Mouse (Mus musculus): Measurements from ENCODE around the gene Tldc2.

Tldc2 gene

DNA sequence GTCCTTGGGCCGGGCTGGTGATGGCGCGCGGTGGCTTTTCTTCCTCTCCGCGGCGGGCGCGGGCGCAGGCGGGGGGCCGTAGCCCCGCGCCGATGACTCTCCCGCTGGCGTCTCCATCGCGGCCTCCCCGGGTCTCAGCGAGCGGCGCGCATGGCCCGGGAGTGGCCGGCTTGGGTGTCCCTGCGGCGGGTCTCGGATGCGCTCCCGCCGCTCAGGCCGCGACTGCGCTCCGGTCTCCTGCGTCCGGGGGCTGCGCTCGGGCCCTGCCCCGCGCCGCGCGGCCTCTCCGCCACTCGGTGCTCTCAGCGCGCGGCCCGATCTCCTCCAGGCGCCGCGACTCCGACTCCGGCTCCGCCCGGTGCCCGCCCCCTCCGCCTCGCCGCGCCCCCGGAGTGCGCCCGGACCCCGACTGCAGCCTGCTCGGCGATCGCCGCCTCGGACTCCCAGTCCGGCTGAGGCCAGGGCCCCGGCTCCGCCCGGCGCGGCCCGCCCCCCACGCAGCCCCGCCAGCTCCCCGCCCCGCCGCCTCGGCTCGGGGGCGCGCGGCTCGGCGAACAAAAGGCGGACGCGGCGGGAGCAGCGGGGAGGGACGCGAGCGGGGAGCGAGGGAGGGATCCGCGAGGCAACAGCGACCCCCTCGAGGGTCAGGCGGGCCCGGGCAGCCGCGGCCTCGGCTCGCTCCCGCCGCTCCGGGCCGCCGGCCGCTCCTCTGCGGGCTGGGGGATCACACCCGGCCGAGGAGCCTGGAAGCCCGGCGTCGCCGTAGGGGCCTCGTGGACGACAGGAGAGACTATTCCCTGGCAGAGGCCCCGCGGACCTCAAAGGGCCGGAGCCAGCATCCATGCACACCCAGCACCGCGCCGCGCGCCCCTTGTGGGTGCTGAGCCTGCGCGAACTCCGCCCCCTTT, 7.8 kb upstream of the Tldc2 start, which contains the start of gene Soga1:
Gene Soga1 (minus strand): TSS at position 462 of the 908 bp plus-strand sequence.
- peak; percentile 45 to 55 for DNase-seq

DNA sequence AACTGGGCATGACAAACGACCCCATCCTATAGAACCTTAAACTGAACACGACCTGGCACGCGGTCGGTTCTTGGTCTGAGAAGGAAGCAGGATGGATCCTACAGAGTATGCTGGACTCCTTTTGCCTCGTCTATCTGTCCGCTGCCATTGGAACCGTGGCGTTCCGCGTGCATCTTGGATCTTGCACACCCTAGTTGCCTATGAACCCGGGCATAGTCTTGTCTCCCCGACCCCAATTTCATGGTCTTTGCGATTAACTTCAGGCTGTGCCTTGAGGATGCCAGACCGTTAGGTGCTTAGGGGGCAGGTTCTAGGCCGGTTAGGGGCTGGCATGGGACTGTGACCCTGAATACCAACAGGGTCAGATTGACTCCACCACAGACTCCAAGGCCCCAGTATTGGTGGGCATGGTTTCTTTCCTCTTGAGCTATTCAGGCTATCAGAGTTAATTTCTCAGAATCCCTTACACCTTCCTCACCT, 7.1 kb upstream of the Tldc2 start:
- no peak for DNase-seq

DNA sequence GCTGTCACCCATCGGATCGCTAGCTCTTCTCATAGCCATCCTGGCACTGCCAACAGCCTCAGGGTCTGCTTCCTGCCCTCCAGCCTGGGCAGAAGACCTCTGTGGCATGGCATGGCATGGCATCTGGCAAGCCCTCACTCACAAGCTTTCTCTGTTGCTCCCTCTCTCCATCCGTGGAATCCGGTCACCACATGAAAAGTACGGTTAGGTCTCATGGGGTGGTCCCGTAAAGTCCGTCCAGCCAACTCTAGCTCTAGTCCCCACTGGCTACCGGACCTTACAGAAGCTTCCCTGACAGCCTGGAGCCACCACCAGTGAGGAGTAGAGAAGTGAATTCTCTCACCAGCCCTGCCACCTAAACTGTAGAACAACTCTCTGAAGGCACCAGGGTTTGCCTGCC, 5.5 kb upstream of the Tldc2 start:
- no peak for DNase-seq

GRCm38 (mm10) chr2:157081960-157082359, 4.9 kb upstream of the Tldc2 start:
- DNase-seq = no peak

- DNase-seq = no peak
These were observed 1.8 kb upstream of the Tldc2 start for GRCm38 (mm10) chr2:157084831-157085585.

DNA sequence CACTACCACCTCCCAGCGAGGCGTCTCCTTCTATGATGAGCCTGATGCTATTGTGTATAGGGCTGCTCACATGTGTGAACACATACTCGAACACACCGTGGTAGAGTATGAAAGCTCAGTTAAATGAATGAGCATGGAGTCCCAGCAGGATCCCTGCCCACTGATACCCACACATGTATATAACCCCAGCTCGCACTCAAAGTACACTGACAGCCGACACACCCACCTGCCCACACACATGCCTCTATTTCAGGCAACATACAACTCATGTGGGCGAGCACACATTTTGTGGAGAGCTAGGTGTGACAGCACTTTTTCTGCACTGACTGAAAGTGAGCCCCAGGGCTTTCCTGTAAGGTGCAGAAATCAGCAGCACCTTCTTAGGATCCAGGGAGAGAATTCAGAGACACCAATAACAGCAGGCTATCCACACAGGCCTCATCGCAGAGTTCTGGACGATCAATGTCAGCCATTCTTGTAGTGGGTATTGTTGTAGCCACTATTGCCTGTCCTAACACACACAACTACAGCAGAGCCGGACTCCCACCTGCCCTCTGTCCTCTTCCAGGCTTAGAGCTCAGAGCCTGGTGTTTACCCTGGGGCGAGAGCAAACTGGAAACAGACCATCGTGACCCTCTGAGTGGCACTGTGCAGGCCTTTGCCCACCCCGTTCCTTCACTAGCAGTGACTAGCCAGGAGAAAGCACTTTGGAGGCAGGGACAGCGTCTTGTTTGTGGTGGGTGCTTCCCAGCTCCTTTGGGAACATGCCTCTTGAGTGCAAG, 872 bp downstream of the Tldc2 start:
- no peak for DNase-seq

DNA sequence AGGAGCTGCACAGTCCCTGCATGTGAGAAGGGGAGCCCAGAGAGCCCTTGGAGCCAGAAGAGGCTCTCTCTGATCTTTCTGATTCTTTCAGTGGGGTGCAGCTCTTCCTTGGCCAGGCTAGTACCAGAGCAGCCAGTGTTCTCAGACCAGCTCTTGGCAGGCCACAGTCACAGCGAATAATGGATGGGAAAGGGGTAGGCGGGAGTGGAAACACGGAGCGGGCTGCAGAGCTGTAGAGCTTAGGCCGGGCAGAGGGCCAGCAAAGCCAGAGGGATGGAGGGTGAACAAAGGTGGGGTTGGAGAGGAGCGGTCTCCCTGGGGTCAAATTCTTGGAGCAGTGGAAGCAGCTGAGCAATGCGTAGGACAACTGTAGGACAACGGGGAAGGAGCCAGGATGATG, 5.2 kb downstream of the Tldc2 start:
- no peak for DNase-seq

DNA sequence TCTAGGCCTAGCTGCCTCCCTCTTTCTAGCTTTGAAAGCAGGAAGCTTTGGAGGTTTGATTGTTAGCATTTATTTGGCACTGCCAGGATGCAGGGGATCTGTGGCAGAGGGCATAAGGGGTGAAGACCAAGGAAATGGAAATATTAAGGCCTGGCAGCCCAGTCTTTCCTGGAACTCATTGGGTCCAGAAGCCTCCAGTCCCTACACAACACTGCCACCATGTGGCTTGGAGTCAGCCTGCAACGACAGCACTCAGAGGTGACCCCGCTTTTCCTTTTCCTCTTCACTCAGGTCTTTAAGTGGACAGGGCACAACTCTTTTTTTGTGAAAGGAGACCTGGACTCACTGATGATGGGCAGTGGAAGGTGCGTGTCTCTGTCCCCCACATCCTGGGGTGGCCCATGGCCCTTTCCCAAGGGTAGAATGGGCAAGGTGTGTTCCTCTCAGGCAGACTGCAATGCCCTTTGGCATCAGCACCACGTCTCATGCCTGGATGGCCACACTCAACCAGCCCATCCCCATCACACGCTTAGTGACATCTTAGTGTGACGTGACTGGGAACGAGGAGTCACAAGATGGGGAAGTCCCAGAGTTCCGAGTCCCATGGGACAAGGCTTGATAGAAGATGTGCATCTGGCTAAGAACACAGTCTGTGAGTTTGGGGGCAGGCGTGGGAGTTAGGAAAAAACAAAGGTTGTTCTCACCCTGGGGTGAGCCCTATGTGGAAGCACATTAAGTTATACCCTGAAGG, 8.3 kb downstream of the Tldc2 start:
- peak in 1 of 2 experiments; percentile 52 for DNase-seq

DNA sequence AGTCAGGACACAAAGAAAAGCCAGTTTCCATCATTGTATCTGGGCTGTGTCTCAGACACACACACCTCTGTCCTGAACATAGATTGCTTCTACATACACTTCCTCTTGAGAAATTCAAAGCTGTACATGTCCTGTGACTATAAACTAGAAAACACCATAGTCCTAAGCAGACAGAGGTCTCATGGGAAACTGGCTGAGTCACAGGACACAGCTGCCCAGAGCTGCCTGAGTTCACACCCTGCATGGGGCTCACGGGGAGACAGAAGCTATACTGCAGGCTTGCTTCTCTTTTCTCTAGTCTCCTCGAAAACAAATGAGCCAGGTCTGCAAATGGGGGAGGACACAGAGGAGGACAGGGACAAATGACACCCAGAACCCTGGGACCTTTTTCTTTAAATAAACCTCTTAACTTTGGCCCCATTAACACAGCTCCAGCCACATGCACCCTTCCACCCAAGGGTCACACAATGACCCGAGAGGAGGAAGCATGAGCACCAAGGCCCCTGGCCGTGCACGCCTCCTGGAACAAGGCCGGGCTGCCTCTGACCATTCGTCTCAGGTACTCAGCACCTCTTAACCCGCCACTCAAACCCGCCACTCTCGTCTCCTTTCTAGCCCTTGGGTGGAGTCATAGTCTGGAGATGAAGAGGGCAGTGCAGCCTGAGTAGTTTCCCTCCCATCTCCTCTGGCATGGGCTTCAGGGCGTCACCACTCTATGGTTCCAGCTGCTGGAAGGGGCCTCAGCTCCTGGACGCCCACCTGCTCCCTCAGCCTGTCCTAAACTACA, 12.9 kb downstream of the Tldc2 start:
- no peak for DNase-seq

DNA sequence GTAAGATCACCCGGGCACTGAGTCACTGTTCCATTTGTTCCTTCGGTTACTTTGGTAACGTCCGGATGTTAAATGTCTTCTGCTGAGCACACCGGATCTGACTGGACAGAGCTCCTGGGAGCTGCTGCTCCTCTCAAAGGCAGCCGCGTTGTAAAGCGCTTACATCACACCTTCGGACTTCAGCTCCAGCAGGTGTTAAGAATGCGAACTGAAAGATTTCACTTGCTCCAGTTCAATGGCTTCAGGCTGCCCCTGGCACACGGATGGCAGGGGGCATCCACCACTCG, 13.4 kb downstream of the Tldc2 start:
- DNase-seq = no peak

DNA sequence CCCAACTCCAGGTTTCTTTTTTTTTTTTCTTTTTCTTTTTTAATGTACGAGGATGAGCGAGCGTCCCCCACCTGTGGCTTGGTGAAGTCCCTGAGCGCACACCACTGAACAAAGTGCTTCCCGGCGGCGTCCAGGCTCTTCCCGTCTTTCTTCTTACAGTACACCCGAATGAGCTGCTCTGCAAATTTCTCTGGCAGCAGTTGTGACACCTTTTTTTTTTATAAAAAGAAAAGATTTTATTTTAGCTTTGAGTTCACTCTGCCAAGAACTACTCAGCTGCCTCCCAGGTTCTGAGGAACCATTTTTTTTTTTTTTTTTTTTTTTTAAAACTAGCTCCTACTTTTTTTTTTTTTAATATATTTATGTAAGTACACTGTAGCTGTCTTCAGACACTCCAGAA, 14.8 kb downstream of the Tldc2 start:
- no peak for DNase-seq

GRCm38 (mm10) chr2:157102256-157102655, 15.4 kb downstream of the Tldc2 start:
- DNase-seq = no peak

DNA sequence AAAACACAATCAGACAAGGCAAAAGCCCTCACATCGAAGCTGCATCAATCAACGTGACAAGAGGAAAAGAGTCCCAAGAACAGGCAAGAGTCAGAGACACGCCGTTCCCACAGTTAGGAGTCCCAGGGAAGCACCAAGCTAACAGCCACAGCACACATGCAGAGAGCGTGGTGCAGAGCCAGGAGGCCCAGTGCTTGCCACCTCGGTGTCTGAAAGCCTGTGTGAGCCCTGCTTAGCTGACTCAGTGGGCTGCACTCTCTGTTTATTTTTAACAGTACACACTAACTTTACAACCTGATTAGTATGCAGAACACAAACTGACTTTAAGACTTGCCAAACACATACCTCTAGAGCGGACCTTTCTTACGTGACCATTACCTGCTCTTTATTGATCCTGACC, 17.6 kb downstream of the Tldc2 start:
- DNase-seq = no peak

DNA sequence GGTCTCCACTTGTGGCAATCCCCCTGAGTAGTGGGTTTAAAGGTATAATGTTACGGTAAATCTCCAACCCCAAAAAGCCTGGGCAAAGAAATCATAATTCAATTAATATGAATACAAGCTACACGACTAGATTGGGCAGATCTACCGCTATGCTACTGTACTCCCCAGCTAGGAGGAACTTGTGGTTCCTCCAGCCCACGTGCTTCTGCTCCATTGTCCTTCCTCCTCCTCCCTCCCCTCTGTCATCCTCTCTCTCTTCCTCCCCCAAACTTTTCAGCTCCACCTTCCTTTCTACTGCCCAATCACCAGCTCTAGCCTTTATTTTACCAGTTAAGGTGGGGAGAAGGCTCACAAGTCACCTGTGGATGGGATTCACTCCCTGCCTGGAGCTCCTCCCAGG, 21.4 kb downstream of the Tldc2 start:
- DNase-seq = no peak

DNA sequence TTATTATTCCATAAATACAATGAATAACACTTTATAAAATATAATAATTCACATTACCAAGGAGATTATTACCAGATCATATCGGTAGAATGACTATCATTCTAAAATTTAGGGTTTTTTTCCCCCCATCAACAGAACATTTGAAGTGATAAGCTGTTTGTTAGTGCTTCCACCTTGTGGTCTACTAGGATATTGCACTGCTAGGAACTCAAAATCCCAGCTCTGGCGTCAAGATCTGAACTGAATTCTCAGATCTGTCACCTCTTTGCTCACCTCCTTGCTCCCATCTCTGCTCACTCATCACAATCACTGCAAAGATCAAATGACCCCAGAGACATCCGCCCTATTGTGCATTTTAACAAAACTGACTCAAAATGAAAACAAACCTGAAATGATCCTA, 30.1 kb downstream of the Tldc2 start:
- DNase-seq = no peak

GRCm38 (mm10) chr2:157118556-157118955, 31.7 kb downstream of the Tldc2 start:
- no peak for DNase-seq

DNA sequence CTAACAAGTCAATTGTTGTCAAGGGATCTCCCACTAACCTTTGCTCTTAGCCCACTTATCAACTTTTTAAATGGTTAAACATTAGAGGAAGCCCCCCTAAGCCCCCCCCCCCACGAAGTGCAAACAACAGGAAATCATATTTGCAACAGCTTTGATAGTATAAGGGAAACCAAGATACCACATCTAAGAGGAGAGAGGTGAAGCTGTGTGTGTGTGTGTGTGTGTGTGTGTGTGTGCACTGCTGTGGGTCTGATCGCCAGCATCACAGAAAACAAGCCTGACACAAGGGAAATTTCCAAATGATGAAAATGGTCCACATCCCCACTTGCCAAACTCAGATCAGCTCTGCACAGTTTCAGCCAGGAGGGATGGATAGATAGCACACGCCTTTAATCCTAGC, 32.2 kb downstream of the Tldc2 start:
- no peak for DNase-seq

DNA sequence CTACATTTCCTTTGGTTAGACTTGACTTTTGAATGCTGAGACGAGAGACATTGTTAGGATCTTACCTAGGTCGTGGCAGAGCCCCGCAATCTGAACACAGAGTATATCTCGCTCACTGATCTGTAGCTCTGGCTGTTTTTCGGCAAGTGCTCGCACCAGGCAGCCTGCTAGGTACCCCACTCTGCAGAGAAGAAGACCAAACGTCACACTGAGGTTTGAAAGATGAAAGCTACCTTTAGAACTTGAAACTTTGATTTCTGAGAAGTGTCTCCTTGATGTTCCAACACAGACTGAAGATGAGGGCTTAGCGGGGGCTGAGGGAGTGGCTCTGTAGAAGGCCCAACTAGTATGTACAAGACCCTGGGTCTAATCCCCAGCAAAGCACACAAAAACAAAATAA, 34.9 kb downstream of the Tldc2 start:
- DNase-seq = no peak

- DNase-seq = no peak
These were observed 38.4 kb downstream of the Tldc2 start for GRCm38 (mm10) chr2:157125246-157125645.

DNA sequence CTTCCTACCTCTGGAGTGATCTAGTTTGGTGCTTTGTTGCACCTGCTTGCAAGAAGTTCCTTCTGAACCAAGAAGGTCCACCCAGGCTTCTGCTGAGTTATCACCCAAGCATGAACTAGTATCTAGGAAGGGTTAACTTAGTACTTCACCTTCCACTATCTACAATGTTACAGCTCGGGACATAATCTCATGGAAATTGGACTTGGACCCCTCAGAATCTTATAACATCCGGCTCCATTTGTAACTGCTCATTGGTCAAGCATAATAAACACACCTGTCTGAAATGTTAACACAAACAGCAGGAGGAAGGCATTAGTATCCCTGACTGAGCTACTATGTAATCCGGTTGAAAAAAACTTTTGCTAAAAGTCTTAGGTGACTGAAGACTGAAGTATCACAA, 40.5 kb downstream of the Tldc2 start:
- DNase-seq = no peak

DNA sequence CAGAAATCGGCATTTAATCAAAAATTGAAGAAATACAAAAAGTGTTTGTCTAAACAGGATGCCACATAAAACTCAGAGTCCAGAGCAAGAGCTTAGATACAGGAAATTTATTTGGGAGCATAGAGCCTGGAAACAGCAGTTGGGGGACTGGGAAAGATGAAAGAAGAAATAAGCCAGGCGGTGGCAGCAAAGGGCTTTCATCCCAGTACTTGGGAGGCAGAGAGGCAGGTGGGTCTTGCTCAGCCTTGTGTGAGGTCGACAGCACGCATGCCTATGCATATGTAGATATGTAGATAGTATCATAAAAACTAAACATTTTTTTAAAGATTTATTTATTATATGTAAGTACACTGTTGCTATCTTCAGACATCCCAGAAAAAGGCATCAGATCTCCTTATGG, 41.2 kb downstream of the Tldc2 start:
- peak in 1 of 2 experiments; percentile 40 for DNase-seq

DNA sequence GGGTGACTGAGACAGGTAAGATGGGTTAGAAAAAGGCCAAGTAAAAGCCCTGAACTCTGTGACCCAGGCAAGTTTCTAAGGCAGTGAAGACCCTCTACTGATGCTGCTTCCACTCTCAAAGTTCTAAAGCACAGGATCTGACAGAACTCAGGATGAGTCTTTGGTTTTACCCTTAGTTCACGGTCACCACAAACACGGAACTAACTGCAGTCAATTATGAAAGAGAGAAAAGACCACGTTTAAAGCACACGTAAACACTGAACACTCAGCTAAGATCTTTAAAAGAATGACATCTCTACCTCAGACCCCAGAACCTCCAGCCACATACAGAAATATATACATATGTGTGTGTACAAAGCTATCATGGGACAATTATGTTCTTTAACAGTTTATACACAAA, 42.2 kb downstream of the Tldc2 start:
- no peak for DNase-seq

All from spleen, adult 18-20 months (tissue).